ENCODE assay signal across 21 mouse cellular contexts in the genomic region with DNA sequence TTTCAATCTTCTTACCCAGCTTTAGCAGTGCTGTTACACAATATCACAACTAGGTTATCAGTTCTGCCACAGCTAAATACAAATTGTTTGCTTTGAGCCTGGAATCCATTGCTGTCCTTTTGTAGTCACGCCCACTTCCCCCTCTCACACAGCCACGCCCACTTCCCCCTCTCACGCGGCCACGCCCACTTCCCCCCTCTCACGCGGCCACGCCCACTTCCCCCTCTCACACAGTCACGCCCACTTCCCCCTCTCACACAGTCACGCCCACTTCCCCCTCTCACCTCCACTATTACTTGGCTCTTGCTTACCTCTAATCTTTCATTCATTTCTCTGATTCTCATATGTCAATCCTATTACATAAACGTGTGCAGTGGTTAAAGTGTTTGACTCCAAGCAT. TPM values are rescaled to one million over a fixed set of nuclear protein-coding genes. Genes with fewer than 3 reads are reported as not detected.
DNase-seq lines count a peak whose midpoint lies in the region; ATAC-seq and TF ChIP-seq lines count a peak whose summit lies in the region.
"Had no signal": no experiment of that assay in that cellular context is flagged by ENCODE, and none has a peak within 500 bp of the region (broad histone marks: within the 10 kb centered on the region; RNA-seq: fewer than 3 reads in every experiment).

No protein-coding gene starts in this region.

- TF ChIP-seq CTCF in liver, postnatal 0 days (IDR thresholded peaks at IDR 0.05; ENCODE audit: low read depth): no peak
- TF ChIP-seq CTCF in CH12.LX (conservative IDR thresholded peaks at IDR 0.05 in 1 of 2, IDR thresholded peaks at IDR 0.05 in 1 of 2; ENCODE audit: low read depth in 2 of 2, low read length in 2 of 2): no peak
- TF ChIP-seq CTCF in cerebellum, adult 2 months (IDR thresholded peaks at IDR 0.05; ENCODE audit: borderline replicate concordance, insufficient read depth, low read depth, low read length): no peak

- in situ Hi-C loops in CH12.LX (cut with MboI; ENCODE audit: low pct_ligation_motif_present, low pct_unique_long_range_greater_than_20kb, low sequenced_read_pairs): no loop called here

- H3K27ac ChIP-seq in liver, postnatal 0 days (ENCODE audit: low read depth): no peak overlapping the region
- no peak overlapping the region for H3K27ac ChIP-seq in liver, embryonic 11.5 days (ENCODE audit: low read depth, low read length)
- no peak overlapping the region for H3K27ac ChIP-seq in CH12.LX (ENCODE audit: insufficient read depth, low read depth)
- no peak overlapping the region for H3K27ac ChIP-seq in cerebellum, adult 2 months (ENCODE audit: insufficient read depth, low read length)
- H3K27ac ChIP-seq in forebrain, embryonic 16.5 days (ENCODE audit: low read length): no peak overlapping the region
- H3K27ac ChIP-seq: forebrain, embryonic 10.5 days; liver, embryonic 13.5 days had no signal

- no peak overlapping the region for H3K4me2 ChIP-seq in liver, postnatal 0 days (ENCODE audit: low read depth, low read length)
- no peak overlapping the region for H3K4me2 ChIP-seq in liver, embryonic 11.5 days
- H3K4me2 ChIP-seq in CH12.LX (ENCODE audit: insufficient read depth, low read depth, poor library complexity, severe bottlenecking): no peak overlapping the region
- no peak overlapping the region for H3K4me2 ChIP-seq in forebrain, embryonic 16.5 days (ENCODE audit: low read length)
- H3K4me2 ChIP-seq: liver, embryonic 13.5 days had no signal

- TF ChIP-seq RAD21 in CH12.LX (IDR thresholded peaks at IDR 0.05; ENCODE audit: low read depth, low read length): no peak

- no peaks in the 10 kb centered on the region for H3K36me3 ChIP-seq in liver, postnatal 0 days (replicated peaks; ENCODE audit: insufficient read depth, low read length)
- no peaks in the 10 kb centered on the region for H3K36me3 ChIP-seq in liver, embryonic 11.5 days (ENCODE audit: control insufficient read depth, insufficient read depth, low read length)
- no peaks in the 10 kb centered on the region for H3K36me3 ChIP-seq in CH12.LX (replicated peaks in 1 of 2; ENCODE audit: control insufficient read depth in 1 of 2, insufficient read depth in 1 of 2, low read length in 1 of 2)
- H3K36me3 ChIP-seq in forebrain, embryonic 16.5 days (ENCODE audit: control insufficient read depth, insufficient read depth): no peaks in the 10 kb centered on the region
- H3K36me3 ChIP-seq: forebrain, embryonic 10.5 days; liver, embryonic 13.5 days had no signal

- H3K9me3 ChIP-seq in liver, postnatal 0 days (ENCODE audit: low read length): 0 out of 2 replicates have a peak, but pooled peaks cover 3% of the 10 kb centered on the region
- no peaks in the 10 kb centered on the region for H3K9me3 ChIP-seq in liver, embryonic 11.5 days (ENCODE audit: control insufficient read depth, low read length)
- H3K9me3 ChIP-seq in CH12.LX (replicated peaks; ENCODE audit: low read length): no peaks in the 10 kb centered on the region
- no peaks in the 10 kb centered on the region for H3K9me3 ChIP-seq in forebrain, embryonic 16.5 days (ENCODE audit: control insufficient read depth, low read length)
- H3K9me3 ChIP-seq: forebrain, embryonic 10.5 days; liver, embryonic 13.5 days had no signal

- no peak for TF ChIP-seq EP300 in liver, postnatal 0 days (IDR thresholded peaks at IDR 0.05; ENCODE audit: low read depth)
- TF ChIP-seq EP300 in CH12.LX (IDR thresholded peaks at IDR 0.05; ENCODE audit: low read length): no peak

- dilution Hi-C loops in CH12.LX (cut with MboI; ENCODE audit: extremely low pct_ligation_motif_present, extremely low pct_unique_long_range_greater_than_20kb, low sequenced_read_pairs): no loop called here

- peaks cover 2% of the 10 kb centered on the region for H3K27me3 ChIP-seq in liver, postnatal 0 days (ENCODE audit: insufficient read depth, low read length)
- H3K27me3 ChIP-seq in liver, embryonic 11.5 days (replicated peaks; ENCODE audit: control insufficient read depth, insufficient read depth, low read length): no peaks in the 10 kb centered on the region; the same call in 1 of the 2 replicates
- H3K27me3 ChIP-seq in CH12.LX (replicated peaks): no peaks in the 10 kb centered on the region
- H3K27me3 ChIP-seq in cerebellum, adult 2 months (ENCODE audit: control insufficient read depth, insufficient read depth, low read length): no peaks in the 10 kb centered on the region; the same call in 1 of the 2 replicates
- H3K27me3 ChIP-seq in forebrain, embryonic 16.5 days (replicated peaks; ENCODE audit: control insufficient read depth, insufficient read depth, low read length): peaks cover 14% of the 10 kb centered on the region

- no peaks in the 10 kb centered on the region for H3K79me2 ChIP-seq in CH12.LX (replicated peaks; ENCODE audit: control insufficient read depth, extremely low read depth, insufficient read depth, poor library complexity, severe bottlenecking)

- ATAC-seq in liver, postnatal 0 days: no peak
- ATAC-seq in liver, embryonic 11.5 days (replicated peaks; ENCODE audit: low FRiP score): no peak
- no peak for ATAC-seq in forebrain, embryonic 16.5 days
- ATAC-seq: activated CD4-positive, CD25-positive, alpha-beta regulatory T cell, adult 4 months; hindbrain, embryonic 16.5 days had no signal

- no peak overlapping the region for H3K9ac ChIP-seq in liver, postnatal 0 days (replicated peaks)
- H3K9ac ChIP-seq in liver, embryonic 11.5 days (ENCODE audit: low read depth, low read length): no peak overlapping the region
- no peak overlapping the region for H3K9ac ChIP-seq in CH12.LX (ENCODE audit: insufficient read depth, low read depth)
- no peak overlapping the region for H3K9ac ChIP-seq in forebrain, embryonic 16.5 days (replicated peaks; ENCODE audit: low read depth, low read length)
- H3K9ac ChIP-seq: liver, embryonic 13.5 days had no signal

- WGBS in liver, postnatal 0 days (ENCODE audit: insufficient replicate concordance): 22% methylated on average over 11 of the region's 11 CpGs
- 33% methylated on average over 11 of the region's 11 CpGs for WGBS in liver, embryonic 11.5 days
- 62% methylated on average over 11 of the region's 11 CpGs for WGBS in cerebellum, adult 2 months
- 62% methylated on average over 11 of the region's 11 CpGs for WGBS in forebrain, embryonic 16.5 days

- H3K4me1 ChIP-seq in liver, postnatal 0 days (ENCODE audit: insufficient read depth): no peaks in the 10 kb centered on the region
- no peaks in the 10 kb centered on the region for H3K4me1 ChIP-seq in liver, embryonic 11.5 days (replicated peaks; ENCODE audit: control insufficient read depth, insufficient read depth, low read length)
- H3K4me1 ChIP-seq in CH12.LX (ENCODE audit: control insufficient read depth in 1 of 2, insufficient read depth in 2 of 2): peaks cover 0 to 11% of the 10 kb centered on the region in 2 experiments; a peak in 1 of 4 replicates
- H3K4me1 ChIP-seq in cerebellum, adult 2 months (ENCODE audit: control insufficient read depth, insufficient read depth, low read length): no peaks in the 10 kb centered on the region
- H3K4me1 ChIP-seq in forebrain, embryonic 16.5 days (replicated peaks; ENCODE audit: control insufficient read depth, insufficient read depth, low read length): no peaks in the 10 kb centered on the region
- H3K4me1 ChIP-seq: forebrain, embryonic 10.5 days; liver, embryonic 13.5 days had no signal

- peak; percentile 55 for DNase-seq in liver, postnatal 0 days
- no peak for DNase-seq in liver, embryonic 11.5 days (ENCODE audit: low spot score)
- DNase-seq in CH12.LX (ENCODE audit: extremely low read depth) (peak; percentile 59), ZHBTc4 (ENCODE audit: low read depth, low spot score) (peak; percentile 72)
- DNase-seq in natural killer cell, adult 2 months (ENCODE audit: low spot score in 2 of 2): peak; percentile 67 to 75
- no peak for DNase-seq in cerebellum, adult 2 months
- no peak for DNase-seq in frontal cortex, adult 2 months (ENCODE audit: extremely low spot score in 1 of 2, low spot score in 1 of 2)
- DNase-seq: gastrocnemius, postnatal 36 days; kidney, adult 2 months; kidney, postnatal 25 days; liver, embryonic 13.5 days; lung, postnatal 10 days; right cerebral cortex, adult 18-20 months had no signal

- H3K4me3 ChIP-seq in liver, postnatal 0 days (ENCODE audit: low read depth, low read length): no peak overlapping the region
- H3K4me3 ChIP-seq in liver, embryonic 11.5 days (ENCODE audit: low read depth, low read length): no peak overlapping the region
- no peak overlapping the region for H3K4me3 ChIP-seq in CH12.LX (replicated peaks in 1 of 3; ENCODE audit: low read depth in 2 of 3, low read length in 2 of 3, poor library complexity in 1 of 3)
- no peak overlapping the region for H3K4me3 ChIP-seq in cerebellum, adult 2 months (replicated peaks; ENCODE audit: insufficient read depth, low read depth, low read length)
- H3K4me3 ChIP-seq in forebrain, embryonic 16.5 days (replicated peaks; ENCODE audit: low read length): no peak overlapping the region
- H3K4me3 ChIP-seq: forebrain, embryonic 10.5 days; liver, embryonic 13.5 days; myocyte had no signal

- TF ChIP-seq POLR2A in CH12.LX (IDR thresholded peaks at IDR 0.05; ENCODE audit: low read depth, low read length): no peak
- TF ChIP-seq POLR2A in cerebellum, adult 2 months (IDR thresholded peaks at IDR 0.05; ENCODE audit: borderline replicate concordance, insufficient read depth, low read length): no peak

TF ChIP-seq in CH12.LX, 34 proteins besides CTCF, POLR2A, EP300 and RAD21 (continues in another document):
- TF ChIP-seq MXI1 (IDR thresholded peaks at IDR 0.05; ENCODE audit: low read depth, low read length): no peak
- TF ChIP-seq MYC (IDR thresholded peaks at IDR 0.05; ENCODE audit: low read depth, low read length): no peak
- TF ChIP-seq USF1 (IDR thresholded peaks at IDR 0.05; ENCODE audit: low read depth, low read length): no peak
- TF ChIP-seq NELFE (IDR thresholded peaks at IDR 0.05; ENCODE audit: low read depth, low read length): no peak
- TF ChIP-seq IRF4 (IDR thresholded peaks at IDR 0.05; ENCODE audit: low read depth, low read length): no peak
- TF ChIP-seq PAX5 (IDR thresholded peaks at IDR 0.05; ENCODE audit: low read length): no peak
- TF ChIP-seq MAFK (IDR thresholded peaks at IDR 0.05; ENCODE audit: insufficient replicate concordance, low read length): no peak
- TF ChIP-seq ELF1 (IDR thresholded peaks at IDR 0.05; ENCODE audit: low read depth, low read length): no peak
- no peak for TF ChIP-seq CHD1 (IDR thresholded peaks at IDR 0.05; ENCODE audit: low read depth, low read length)
- TF ChIP-seq ETS1 (conservative IDR thresholded peaks at IDR 0.05; ENCODE audit: low read depth, low read length): no peak

RNA-seq across cellular contexts. Expression of a gene that starts 15.8 kb away (rescaled TPM):
- 0.69 and 0.70 TPM in 2 replicates for polyA plus RNA-seq in liver, postnatal 0 days (2015; fragmentation: Nextera tagmentation; extraction: Ambion mirVana)
- polyA plus RNA-seq in liver, embryonic 11.5 days (2014; fragmentation: Nextera tagmentation; extraction: Ambion mirVana): 5.4 TPM in 2 replicates
- total RNA-seq in CH12.LX (2012; rRNA removed): not detected in 2 replicates
- not detected in 2 replicates for total RNA-seq in CH12.LX (2014; rRNA removed)
- not detected in 2 replicates for polyA plus RNA-seq in CH12.LX (2012; ENCODE audit: insufficient read length, low read depth)
- not detected in 2 replicates for polyA plus RNA-seq in cerebellum, adult 2 months (2012; rRNA removed)
- 0.04 and 0.38 TPM in 2 replicates for polyA plus RNA-seq in frontal cortex, adult 2 months (2012; rRNA removed)
- not detected in 2 replicates for polyA plus RNA-seq in forebrain, embryonic 16.5 days (2015; fragmentation: Nextera tagmentation; extraction: Ambion mirVana)
- total RNA-seq: gastrocnemius, postnatal 36 days; layer of hippocampus, postnatal 14 days; left cerebral cortex, postnatal 36 days had no signal
- polyA plus RNA-seq: activated CD4-positive, CD25-positive, alpha-beta regulatory T cell, adult 4 months; cortical plate, adult 2 months; forebrain, embryonic 10.5 days; hindbrain, embryonic 16.5 days; myocyte had no signal

Comparison
In these comparisons a context has a peak if more than half of its experiments do, and no peak if none do; other contexts are left out.
1. DNase-seq: peak in liver, postnatal 0 days (single experiment), CH12.LX (single experiment), ZHBTc4 (single experiment) and natural killer cell, adult 2 months (2 of 2); none in liver, embryonic 11.5 days (single experiment), cerebellum, adult 2 months (0 of 2) and frontal cortex, adult 2 months (0 of 2).